Mouse (Mus musculus) midbrain, postnatal 0 days (tissue): ENCODE data around the gene Tmem63b. TPM values are rescaled to one million over a fixed set of nuclear protein-coding genes. Genes with fewer than 3 reads are reported as not detected.
"Not testable (repeated sequence)": the region's sequence is repeated elsewhere in the genome, so short reads cannot be mapped to it uniquely, and the experiment has no call there.

Experiments used
- ATAC-seq: fragments of 200-750 bp; cut with Nextera tagmentation; 2 replicates; pipeline ENCODE4 v1.8.0; 2017; ENCODE audit warnings: moderate number of reproducible peaks, mild to moderate bottlenecking, moderate TSS enrichment, moderate library complexity; ENCODE audit not compliant: low FRiP score
- DNase-seq: peaks from one replicate; pipeline ENCODE4 v3.0.0-alpha.2; 2015; ENCODE audit warnings: low spot score
- H3K27ac ChIP-seq: fragments of 300-500 bp; sonication (generic); 2 replicates; pipeline ENCODE4 v1.5.1; 2014; ENCODE audit warnings: low read depth, mild to moderate bottlenecking, low read length, mixed read lengths
- H3K27me3 ChIP-seq: fragments of 300-500 bp; sonication (generic); 2 replicates; pipeline ENCODE4 v1.6.1; 2014; ENCODE audit warnings: low read length, control low read depth, mixed read lengths; ENCODE audit not compliant: insufficient read depth
- H3K36me3 ChIP-seq: fragments of 300-500 bp; sonication (generic); 2 replicates; pipeline ENCODE4 v1.6.1; 2014; ENCODE audit warnings: low read length, control low read depth, mixed read lengths; ENCODE audit not compliant: insufficient read depth
- H3K4me1 ChIP-seq: fragments of 300-500 bp; sonication (generic); 2 replicates; pipeline ENCODE4 v1.6.1; 2014; ENCODE audit warnings: mild to moderate bottlenecking, control low read depth, antibody characterized with exemption, low read length, mixed read lengths; ENCODE audit not compliant: insufficient read depth
- H3K4me2 ChIP-seq: fragments of 300-500 bp; sonication (generic); 2 replicates; pipeline ENCODE4 v1.6.1; 2014; ENCODE audit warnings: low read depth, mild to moderate bottlenecking, low read length, mixed read lengths; ENCODE audit not compliant: poor library complexity, severe bottlenecking
- H3K4me3 ChIP-seq: fragments of 300-500 bp; sonication (generic); 2 replicates; pipeline ENCODE4 v1.5.1; 2014; ENCODE audit warnings: low read depth, mild to moderate bottlenecking, low read length, moderate library complexity
- H3K9ac ChIP-seq: fragments of 300-500 bp; sonication (generic); replicated peaks from 2 replicates; pipeline ENCODE4 v1.6.1; 2014; ENCODE audit warnings: mild to moderate bottlenecking, low read length, moderate library complexity, mixed read lengths; ENCODE audit not compliant: poor library complexity, severe bottlenecking
- H3K9me3 ChIP-seq: fragments of 300-500 bp; sonication (generic); 2 replicates; pipeline ENCODE4 v1.6.1; 2016; ENCODE audit warnings: low read length, control low read depth
- CTCF ChIP-seq: IDR thresholded peaks from 2 replicates; pipeline ENCODE4 v1.5.1; 2016; ENCODE audit warnings: antibody characterized with exemption, mild to moderate bottlenecking
- WGBS: fragments of 180-500 bp; shearing (Covaris S2); extraction: QIAGEN DNeasy Blood & Tissue Kit; methylation state at CpG from one replicate; pipeline ENCODE4 v1.1.7; 2014; 5-methylcytosine and 5-hydroxymethylcytosine counted together
- polyA plus RNA-seq: library from polyadenylated mRNA; unstranded; fragments of >200 nt; fragmentation: Nextera tagmentation; extraction: Ambion mirVana; gene quantifications from 2 replicates; pipeline ENCODE4 v1.2.1, GENCODE M21; 2015
- total RNA-seq: library from RNA; depleted of rRNA; stranded (reverse); fragments of >200 nt; gene quantifications from 2 replicates; pipeline ENCODE4 v1.2.3, GENCODE M21; 2014

The Tmem63b gene
- total and polyA plus RNA-seq, 2 experiments from 2014 or later = 149 to 213 TPM

DNA sequence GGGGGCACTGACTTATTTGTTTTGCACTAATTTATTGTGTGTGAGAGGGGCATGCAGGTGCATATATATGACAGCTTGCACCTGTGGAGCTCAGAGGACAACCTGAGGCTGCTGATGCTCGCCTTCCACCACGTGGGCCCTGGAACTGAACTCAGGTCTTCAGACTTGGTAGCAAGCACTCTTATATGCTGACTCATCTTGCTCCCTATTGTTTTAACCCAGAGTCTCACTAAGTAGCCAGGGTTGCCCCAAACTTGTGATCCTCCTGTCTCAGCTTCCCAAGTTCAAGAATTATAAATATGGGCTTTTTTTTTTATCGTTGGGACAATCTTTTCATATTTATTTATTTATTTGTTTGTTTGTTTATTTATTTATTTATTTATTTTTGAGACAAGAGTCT is 55.7 kb downstream of the Tmem63b start:
- ATAC-seq (peak; percentile 5; the same call in 1 of the 2 replicates), DNase-seq (no peak)
- 66% methylated on average over 3 of the region's 3 CpGs for WGBS
- Histone ChIP-seq H3K4me2 (peak overlapping the region; percentile 63), H3K36me3 (no peaks in the 10 kb centered on the region), H3K4me3 (peak overlapping the region; percentile 40), H3K4me1 (peaks cover 5% of the 10 kb centered on the region; the same call in 1 of the 2 replicates), H3K9ac (0 out of 2 replicates have a peak overlapping the region, but pooled peaks have one; percentile 59), H3K27ac (0 out of 2 replicates have a peak overlapping the region, but pooled peaks have one; percentile 81), H3K9me3 (no peaks in the 10 kb centered on the region), H3K27me3 (peaks cover 3% of the 10 kb centered on the region; the same call in 1 of the 2 replicates)
- no peak for TF ChIP-seq CTCF

- ATAC-seq (peak; percentile 84), DNase-seq (peak; percentile 91)
- Histone ChIP-seq H3K4me1 (peaks cover 5% of the 10 kb centered on the region; the same call in 1 of the 2 replicates), H3K4me3 (peak overlapping the region; percentile 40), H3K9ac (peak overlapping the region; percentile 59), H3K4me2 (peak overlapping the region; percentile 63), H3K9me3 (no peaks in the 10 kb centered on the region), H3K36me3 (no peaks in the 10 kb centered on the region), H3K27ac (peak overlapping the region; percentile 81), H3K27me3 (peaks cover 3% of the 10 kb centered on the region; the same call in 1 of the 2 replicates)
- 1% methylated on average over 34 of the region's 34 CpGs for WGBS
- peak; percentile 81 for TF ChIP-seq CTCF
Observed at GRCm38 (mm10) chr17:45629861-45630694, 56.6 kb downstream of the Tmem63b start.

GRCm38 (mm10) chr17:45628885-45629855 is 57.5 kb downstream of the Tmem63b start:
- TF ChIP-seq CTCF = no peak
- Histone ChIP-seq H3K36me3 (no peaks in the 10 kb centered on the region), H3K27ac (peak overlapping the region; percentile 81), H3K9ac (no peak overlapping the region), H3K9me3 (no peaks in the 10 kb centered on the region), H3K4me2 (peak overlapping the region; percentile 63), H3K4me3 (peak overlapping the region; percentile 40), H3K4me1 (peaks cover 5% of the 10 kb centered on the region; the same call in 1 of the 2 replicates), H3K27me3 (peaks cover 3% of the 10 kb centered on the region; the same call in 1 of the 2 replicates)
- ATAC-seq (no peak), DNase-seq (peak; percentile 42)
- 65% methylated on average over 13 of the region's 13 CpGs for whole genome bisulfite sequencing

DNA sequence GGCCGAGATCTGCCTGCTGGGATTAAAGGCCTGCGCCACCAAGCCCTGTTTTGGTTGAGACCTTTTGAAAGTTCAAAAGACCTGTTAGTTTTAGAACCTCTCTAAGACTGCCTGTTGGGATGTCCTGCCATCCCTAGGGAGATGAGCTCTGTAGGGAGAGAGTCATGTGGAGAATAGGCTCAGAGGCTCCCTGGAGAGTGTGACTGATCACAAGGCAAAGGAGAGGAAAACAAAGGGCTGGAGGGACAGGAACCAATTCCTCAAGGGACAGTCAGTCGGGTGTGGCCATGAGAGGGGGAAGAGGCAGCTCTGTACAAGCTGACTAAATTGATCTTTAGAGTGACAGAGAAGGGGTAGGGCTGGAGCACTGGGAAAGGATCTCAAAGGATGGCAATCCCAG is 58.5 kb downstream of the Tmem63b start:
- no peak overlapping the region for H3K4me3 ChIP-seq
- H3K9me3 ChIP-seq = no peaks in the 10 kb centered on the region
- H3K4me2 ChIP-seq = no peak overlapping the region
- ATAC-seq (no peak), DNase-seq (no peak)
- WGBS = 21% methylated on average over 3 of the region's 3 CpGs
- H3K27ac ChIP-seq = no peak overlapping the region
- no peak overlapping the region for H3K9ac ChIP-seq
- H3K36me3 ChIP-seq = no peaks in the 10 kb centered on the region
- peaks cover 5% of the 10 kb centered on the region; the same call in 1 of the 2 replicates for H3K4me1 ChIP-seq
- H3K27me3 ChIP-seq = no peaks in the 10 kb centered on the region
- TF ChIP-seq CTCF = no peak

DNA sequence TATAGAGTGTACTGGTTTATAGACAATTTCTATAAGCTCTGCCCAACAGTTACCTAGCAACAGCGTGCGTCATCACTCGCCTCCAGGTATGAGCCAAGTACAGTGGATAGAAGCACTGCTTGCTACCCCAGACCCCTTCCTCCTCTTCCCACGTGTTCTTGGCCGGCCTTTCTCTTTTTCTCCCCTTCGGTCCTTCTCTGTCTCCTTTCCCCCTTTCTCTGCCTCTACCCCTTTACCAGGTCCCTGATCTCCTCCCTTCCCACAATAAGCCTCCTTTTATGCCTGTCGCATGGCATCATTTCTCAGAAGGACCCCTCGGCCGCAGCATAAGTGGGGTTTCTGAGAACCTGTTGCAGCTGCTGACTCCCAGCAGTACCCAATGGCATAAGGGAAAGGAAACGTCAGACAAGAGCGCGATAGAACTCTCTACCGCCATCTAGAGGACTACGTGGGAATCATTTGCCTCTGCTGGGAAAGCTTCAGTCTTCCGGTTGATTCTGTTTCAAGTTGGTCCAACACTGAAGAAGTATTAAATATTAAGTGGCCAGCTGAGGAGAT is 60.0 kb downstream of the Tmem63b start:
- ATAC-seq (peak; percentile 39; the same call in 1 of the 2 replicates), DNase-seq (peak; percentile 93)
- peaks cover 5% of the 10 kb centered on the region; the same call in 1 of the 2 replicates for H3K4me1 ChIP-seq
- peak; percentile 96 for TF ChIP-seq CTCF
- H3K9me3 ChIP-seq = no peaks in the 10 kb centered on the region
- no peaks in the 10 kb centered on the region for H3K36me3 ChIP-seq
- no peaks in the 10 kb centered on the region for H3K27me3 ChIP-seq
- no peak overlapping the region for H3K9ac ChIP-seq
- H3K27ac ChIP-seq = no peak overlapping the region
- WGBS = 18% methylated on average over 15 of the region's 15 CpGs
- H3K4me3 ChIP-seq = 0 out of 2 replicates have a peak overlapping the region, but pooled peaks have one; percentile 5
- H3K4me2 ChIP-seq = peak overlapping the region; percentile 37

- not testable (repeated sequence) for H3K9ac ChIP-seq, DNase-seq, H3K27me3 ChIP-seq, ATAC-seq, H3K27ac ChIP-seq, H3K4me3 ChIP-seq, H3K4me2 ChIP-seq, H3K9me3 ChIP-seq, H3K36me3 ChIP-seq, H3K4me1 ChIP-seq
- WGBS = 90% methylated on average over 8 of the region's 8 CpGs
Observed at GRCm38 (mm10) chr17:45623425-45623824, 63.3 kb downstream of the Tmem63b start.
